Mouse (Mus musculus): ENCODE results near the gene P4ha2. TPM values are rescaled to one million over a fixed set of nuclear protein-coding genes. Genes with fewer than 3 reads are reported as not detected.

P4ha2 gene
- total RNA-seq, 2 experiments from 2014 or later, result 25.6 to 32.3 TPM

DNA sequence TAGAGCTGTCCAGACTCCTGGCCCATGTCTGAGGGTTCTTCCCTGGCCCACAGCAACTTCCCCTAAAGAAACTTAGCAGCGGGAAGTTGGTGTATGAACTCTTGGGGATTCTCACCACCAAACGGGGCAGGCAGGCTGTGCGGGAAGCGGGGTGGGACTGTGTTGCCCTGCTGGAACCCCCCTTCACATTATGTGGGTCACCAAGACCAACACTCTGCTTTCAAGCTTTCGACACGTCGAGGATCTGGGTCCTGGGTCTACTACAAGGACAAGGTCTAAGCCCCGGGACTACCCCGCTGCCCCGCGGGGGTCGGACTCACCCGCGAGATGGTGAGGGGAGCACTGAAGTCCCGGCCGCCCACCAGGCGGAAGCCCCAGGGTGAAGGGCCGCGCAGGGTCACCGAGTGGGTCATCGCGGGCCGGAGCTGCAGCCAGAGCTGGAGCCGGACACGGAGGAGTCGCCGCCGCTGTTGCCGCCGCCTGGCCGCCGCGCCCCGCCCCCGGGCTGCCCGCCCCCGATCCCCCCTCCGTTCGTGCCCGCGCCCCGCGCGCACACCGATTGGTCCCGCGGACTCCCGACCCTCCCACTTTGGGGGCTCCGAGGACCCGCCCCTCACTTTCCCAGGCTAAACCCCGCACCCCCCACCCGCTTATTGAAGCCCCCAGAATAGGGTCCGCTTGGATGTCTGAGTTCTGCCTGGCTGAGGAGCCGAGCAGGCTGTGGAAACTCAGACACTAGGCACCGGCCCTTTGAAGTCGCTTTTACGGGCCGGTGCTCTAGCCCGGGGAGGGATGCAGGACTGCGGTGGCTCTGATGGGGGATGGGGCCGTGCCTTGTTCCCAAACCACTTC, 31.1 kb upstream of the P4ha2 start, which contains the start of gene Pdlim4:
Pdlim4 (minus strand) TSS at position 495 of the 852 bp plus-strand sequence.
- DNase-seq, result peak; percentile 69

- peak; percentile 51 for DNase-seq
Measured at GRCm38 (mm10) chr11:54071726-54072445, 28.0 kb upstream of the P4ha2 start.

- no peak for DNase-seq
Measured at GRCm38 (mm10) chr11:54073291-54073690, 26.6 kb upstream of the P4ha2 start.

GRCm38 (mm10) chr11:54075353-54075752, 24.5 kb upstream of the P4ha2 start:
- DNase-seq, result peak; percentile 77

DNA sequence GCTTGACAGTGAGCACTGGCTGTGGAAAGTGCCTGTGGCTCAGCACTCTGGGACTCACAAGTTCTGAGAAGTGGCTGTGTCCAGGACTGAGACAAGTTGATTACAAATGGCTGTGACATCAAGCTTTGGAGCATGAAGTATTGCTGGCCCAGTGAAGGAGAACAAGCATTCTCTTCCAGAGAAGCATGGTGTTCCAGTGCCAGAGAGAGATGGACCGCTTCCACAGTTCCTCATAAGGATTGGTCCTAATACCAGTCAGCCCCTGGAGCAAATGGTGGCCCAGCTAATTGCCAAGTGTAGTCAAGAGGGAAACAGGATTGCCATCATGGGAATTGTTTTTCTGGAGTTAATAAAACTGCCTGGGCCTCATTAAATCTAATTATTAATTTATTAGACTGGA, 23.8 kb upstream of the P4ha2 start:
- DNase-seq, result peak; percentile 57

DNA sequence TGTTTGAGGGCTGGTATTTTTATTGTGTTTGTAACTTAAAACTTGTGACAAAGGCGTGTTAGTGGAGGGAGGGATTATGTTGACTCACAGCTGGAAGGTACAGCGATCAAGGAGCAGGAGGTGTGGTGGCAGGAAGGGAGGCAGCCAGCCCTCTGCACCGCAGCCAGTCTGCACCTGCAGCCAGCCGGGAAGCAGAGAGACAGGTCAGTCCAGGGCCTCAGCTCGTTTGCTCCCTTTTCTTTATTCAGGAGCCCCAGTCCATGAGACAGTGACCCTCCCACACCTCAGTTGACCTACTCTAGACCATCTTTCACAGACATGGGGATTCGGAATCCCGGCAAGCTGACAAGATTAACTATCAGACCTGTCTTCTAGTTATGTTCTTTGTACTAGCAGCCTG, 19.5 kb upstream of the P4ha2 start:
- peak; percentile 7 for DNase-seq

DNA sequence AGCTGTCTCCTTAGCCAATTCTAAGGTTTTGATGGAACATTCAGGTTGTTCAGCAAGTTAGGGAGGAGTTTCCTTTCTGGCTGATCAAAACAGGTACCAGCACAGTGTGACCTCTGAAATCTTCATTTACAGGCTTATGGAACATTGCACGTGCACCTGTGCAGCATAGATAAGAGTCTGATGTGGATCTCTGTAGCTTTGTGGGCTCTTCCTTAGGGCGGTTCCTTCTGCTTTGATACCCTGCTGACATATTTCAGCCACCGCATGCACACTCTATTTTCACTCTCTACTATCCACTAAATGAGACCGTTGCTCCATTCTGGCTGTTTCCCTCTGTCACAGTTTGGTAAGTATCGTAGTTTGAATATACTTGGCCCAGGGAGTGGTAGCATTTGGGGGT, 17.2 kb upstream of the P4ha2 start:
- DNase-seq, result no peak

DNA sequence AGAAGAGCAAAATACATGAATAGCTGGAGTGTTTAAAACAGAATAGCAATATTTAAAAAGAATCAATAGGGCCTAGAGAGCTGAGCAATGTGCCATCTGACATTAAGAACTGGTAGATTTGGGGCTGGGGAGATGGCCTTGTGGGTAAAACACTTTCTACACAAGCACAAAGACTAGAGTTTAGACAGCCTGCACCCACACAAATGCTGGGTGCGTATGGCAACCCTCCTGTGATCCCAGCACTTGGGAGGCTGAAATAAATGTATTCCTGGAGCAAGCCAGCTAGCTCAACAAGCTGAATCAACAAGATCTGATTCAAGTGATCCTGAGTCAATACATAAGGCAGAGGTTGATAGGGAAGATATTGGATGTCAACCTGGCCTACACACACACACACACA, 14.9 kb upstream of the P4ha2 start:
- no peak for DNase-seq

DNA sequence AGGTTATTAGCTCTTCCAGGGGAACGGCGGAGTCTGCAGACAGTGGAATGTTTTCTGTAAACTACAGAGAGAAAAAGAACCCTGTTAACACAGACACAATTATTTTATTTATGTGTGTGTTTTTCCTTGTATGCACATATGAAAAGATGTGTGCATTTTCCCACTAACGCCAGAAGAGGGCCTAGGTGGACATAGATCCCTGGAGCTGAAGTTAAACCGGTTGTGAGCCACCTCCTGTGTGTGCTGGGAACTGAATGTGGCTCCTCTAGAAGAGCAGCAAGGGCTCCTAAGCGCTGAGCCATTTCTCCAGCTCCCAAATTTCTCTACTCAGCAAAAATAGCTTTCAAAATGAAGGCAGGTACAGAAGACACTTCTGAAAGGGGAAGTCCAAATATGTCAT, 14.1 kb upstream of the P4ha2 start:
- no peak for DNase-seq

- no peak for DNase-seq
Measured at GRCm38 (mm10) chr11:54088253-54088946, 11.5 kb upstream of the P4ha2 start.

DNA sequence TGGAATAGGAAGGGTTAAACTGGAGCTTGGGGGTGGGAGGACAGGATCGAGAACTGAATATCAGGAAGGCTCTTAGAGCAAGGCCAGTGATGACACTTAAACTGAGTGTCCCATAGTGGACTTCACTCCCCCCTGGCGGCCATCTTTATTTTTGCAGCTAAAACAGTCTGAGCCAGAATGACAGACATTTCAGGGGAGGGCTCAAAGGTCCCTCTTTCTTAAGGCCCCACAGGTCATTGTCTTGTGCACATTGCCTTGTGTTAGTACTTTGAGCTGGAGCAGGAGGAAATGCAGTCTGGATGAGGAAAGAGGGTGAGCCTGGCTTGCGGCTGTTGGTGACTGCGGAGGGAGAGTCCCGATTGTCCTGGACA, 11.0 kb upstream of the P4ha2 start:
- peak; percentile 59 for DNase-seq

DNA sequence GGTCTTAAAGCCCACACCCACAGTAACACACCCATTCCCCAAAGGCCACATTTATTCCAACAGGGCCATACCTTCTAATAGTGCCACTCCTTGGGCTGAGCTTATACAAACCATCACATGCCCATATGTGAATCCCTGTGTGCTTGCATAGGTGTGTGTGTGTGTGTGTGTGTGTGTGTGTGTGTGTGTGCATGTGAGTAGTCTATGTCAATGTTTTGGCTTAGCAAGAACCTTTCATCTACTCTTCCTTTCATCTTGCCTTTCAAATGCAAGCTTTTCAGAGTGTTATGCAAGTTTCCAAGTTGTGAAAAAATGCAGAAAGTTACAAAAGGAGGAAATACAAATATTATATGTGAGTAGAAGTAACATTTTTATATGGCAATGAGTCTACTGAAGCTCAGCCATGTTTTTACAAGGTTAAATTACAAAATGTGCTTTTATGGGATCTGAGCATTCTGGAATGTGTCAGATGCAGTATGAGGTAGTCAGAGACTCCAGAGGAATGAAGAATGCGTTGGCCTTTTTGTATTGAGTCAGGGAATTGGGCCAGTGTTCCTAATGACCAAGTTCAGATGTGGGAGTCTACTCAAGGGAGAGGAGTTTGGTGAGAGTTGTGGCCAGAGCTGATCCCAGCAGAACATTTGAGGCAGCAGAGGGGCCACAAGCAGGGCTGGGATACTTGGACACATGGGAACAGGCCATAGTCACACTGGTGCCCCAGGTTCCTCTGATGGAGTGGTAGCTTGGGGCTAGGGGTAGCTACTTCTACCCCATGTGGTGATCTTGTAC, 9.6 kb upstream of the P4ha2 start:
- DNase-seq, result no peak

- no peak for DNase-seq
Measured at GRCm38 (mm10) chr11:54091726-54092125, 8.2 kb upstream of the P4ha2 start.

DNA sequence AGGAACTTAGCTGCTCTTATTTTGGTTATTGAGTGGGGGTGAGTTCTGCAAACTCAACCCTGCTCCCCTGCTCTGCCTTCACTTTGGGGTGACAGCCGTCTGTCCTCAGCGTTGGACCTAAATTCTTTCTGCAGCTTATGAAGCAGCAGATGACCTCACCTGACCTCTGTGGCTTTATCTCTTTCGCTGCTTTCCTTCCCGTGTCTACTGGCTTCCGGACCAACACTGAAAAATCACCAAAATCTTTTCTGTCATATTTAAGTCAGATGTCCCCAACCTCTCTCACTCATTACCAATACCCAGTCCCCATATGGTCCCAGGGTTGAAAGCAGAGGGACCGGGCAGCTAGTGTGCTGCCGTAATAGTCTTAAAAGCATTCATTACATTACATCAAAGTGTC, 7.7 kb upstream of the P4ha2 start:
- DNase-seq, result no peak

DNA sequence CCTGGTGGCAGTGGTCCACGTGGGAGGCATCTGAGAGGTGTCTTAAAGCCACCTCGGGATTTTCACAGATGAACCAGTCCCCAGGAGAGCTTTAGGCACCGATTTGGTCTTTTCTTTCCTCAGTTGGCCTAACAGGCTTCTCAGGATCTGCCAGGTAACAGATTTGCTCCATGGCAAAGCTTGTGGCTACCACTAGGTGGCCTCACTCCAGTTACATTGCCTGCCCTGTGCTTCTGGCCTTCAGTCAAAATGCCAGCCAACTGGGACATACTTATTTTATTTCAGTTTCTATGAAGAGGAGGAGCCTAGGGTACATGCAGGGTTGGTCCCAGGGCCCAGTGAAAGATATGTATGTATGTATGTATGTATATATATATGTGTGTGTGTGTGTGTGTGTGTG, 6.9 kb upstream of the P4ha2 start:
- DNase-seq, result peak; percentile 65

DNA sequence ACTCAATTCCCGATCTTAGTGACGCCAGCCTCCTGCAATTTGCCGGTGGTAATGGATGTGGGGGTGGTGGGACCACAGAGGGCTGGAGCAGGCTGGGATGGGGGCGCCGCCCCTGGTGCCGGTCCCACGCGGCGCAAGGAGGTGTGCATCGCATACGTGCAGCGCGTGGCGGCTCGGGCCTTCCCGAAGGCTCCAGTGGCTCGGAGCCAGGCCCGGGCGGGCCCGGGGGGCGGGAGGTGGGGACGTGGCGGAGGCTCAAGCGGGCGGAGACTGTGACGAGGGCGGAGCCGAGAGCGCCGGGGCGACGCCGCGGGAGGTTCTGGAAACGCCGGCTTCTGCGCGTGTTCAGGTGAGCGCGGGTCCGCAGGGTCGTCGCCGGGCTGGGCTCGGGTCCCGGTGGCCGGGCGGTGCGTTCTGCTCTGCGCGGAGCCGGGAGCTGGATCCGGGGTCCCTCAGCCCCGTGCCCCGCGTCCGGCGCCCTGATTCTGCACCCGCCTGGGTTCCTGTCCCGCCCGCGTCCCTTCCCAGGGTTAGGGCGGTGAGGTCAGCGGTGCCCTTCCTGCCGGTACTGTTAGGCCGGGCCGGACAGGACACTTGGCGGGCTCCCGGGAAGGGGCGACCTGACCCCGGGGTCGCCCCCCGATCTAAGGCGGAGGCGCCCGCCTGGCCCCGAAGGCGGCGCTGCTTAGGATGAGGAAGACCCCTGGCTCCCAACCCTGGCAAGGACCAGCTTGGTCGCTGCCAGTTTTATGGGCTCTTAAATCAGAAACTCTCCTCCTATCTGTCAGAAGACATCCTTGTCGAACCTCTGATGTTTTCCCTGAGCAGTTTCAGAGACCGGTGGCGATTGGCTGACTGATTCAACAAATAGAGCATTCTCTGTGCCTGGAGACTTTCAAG, 1.0 kb downstream of the P4ha2 start:
- DNase-seq, result peak; percentile 76

DNA sequence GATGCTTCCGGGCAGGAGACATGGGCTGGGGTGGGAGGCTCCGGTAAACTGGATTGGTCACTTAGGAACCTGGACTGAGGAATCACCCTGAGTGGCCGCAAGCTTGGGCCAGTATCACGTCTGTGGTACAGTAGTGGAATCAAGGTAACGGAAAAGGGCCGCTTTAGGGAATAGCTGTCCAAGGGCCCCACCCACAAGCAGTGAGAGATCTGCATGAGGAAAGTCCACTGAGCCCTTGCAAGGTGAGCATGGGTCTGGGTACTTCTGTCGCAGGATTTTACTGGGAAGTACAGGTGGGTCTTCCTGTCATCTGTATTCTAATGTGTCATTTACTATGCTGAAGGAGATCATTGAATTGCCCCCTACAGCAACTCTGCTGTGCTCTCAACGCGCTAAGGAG, 1.8 kb downstream of the P4ha2 start:
- DNase-seq, result no peak

GRCm38 (mm10) chr11:54102706-54103449, 3.0 kb downstream of the P4ha2 start:
- no peak for DNase-seq

- no peak for DNase-seq
Measured at GRCm38 (mm10) chr11:54105011-54105410, 5.1 kb downstream of the P4ha2 start.

GRCm38 (mm10) chr11:54106676-54107075, 6.8 kb downstream of the P4ha2 start:
- DNase-seq, result no peak
